Mouse (Mus musculus) cerebellum, adult 9-10 months (tissue): ENCODE data around the gene Rps27rt.
"Not testable (repeated sequence)": the region's sequence is repeated elsewhere in the genome, so short reads cannot be mapped to it uniquely, and the experiment has no call there.

Experiments used
- DNase-seq: peaks from one replicate; pipeline ENCODE4 v3.0.0; 2022

Gene Rps27rt

DNA sequence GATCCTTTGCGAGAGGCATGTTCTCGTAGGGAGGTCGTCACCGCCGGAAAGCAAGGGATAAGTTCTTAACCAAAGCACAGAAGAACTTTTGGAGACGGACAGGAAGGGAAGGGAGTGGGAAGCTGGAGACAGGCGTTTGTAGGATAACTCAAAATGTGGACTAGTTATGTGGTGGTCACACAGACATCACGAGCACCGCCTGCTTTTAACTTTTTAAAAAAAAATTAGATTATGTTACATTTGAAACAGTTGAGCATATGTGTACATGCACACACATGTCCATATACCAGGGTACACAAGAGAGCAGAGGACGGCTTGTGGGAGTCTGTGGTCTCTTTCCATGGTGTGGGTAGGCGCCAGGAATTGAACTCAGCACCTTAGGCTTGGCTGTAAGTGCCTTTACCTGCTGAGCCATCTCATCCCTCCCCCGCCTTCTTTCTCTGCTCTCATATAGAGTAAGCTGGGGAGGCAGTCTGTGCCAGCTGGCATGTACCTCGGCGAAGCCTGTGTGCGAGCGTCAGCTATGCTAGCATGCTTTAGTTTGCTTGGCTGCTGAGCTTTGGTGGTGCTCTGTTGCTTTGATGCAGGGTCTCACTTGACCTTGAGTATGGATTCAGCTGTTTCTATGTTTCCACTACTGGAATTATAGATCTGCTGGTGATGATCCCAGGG, at the start of gene Rps27rt:
TSS of gene Rps27rt (minus strand) at position 51 of the 672 bp plus-strand sequence.
- DNase-seq: no peak

DNA sequence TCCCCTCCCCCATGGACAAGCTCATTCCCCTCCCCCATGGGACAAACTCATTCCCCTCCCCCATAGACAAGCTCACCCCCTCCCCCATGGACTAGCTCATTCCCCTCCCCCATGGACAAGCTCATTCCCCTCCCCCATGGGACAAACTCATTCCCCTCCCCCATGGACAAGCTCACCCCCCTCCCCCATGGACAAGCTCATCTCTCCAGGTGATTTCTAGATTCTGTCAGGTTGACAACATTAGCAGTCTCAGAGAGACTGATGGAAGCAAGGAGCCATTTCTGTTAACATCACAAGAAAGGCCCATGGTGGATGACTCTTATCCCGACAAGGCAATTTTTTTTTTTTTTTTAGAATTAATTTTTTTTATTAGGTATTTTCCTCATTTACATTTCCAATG, 48.5 kb upstream of the Rps27rt start:
- DNase-seq: not testable (repeated sequence)

DNA sequence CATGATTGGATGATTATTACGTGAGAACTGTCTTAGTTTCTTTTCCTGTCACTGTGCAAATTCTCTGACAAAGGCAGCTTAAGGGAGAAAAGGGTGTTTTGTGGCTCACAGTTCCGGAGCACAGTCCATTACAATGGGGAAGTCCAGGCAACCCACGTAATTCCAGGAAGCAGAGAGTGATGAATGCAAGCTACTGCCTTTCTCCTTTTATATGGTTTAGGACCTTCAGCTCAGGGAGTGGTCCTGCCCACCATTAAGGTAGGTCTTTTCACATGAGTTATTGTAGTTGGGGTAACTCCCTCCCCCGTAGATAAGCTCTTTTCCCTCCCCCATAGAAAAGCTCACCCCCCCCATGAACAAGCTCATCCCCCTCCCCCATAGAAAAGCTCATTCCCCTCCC, 48.0 kb upstream of the Rps27rt start:
- no peak for DNase-seq

DNA sequence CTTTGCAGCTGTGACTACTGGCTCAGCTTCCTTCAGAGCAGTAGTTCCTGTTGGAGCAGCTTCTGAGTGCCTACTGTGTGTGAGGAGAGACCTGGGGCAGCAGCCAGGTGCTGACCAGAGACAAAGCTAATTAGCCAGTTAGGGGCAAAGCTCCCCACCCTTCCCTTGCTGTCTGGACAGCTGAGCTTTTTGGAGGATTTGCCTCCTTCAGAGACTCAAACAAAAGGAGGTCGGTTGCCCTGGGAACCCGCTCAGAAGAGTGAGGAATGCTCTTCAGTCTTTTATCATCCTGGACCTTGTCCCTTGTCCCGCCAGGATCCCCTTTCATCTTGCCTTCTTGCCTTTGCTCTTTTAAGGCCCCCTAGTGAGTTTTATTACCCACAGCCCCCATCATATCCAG, 46.8 kb upstream of the Rps27rt start:
- no peak for DNase-seq

DNA sequence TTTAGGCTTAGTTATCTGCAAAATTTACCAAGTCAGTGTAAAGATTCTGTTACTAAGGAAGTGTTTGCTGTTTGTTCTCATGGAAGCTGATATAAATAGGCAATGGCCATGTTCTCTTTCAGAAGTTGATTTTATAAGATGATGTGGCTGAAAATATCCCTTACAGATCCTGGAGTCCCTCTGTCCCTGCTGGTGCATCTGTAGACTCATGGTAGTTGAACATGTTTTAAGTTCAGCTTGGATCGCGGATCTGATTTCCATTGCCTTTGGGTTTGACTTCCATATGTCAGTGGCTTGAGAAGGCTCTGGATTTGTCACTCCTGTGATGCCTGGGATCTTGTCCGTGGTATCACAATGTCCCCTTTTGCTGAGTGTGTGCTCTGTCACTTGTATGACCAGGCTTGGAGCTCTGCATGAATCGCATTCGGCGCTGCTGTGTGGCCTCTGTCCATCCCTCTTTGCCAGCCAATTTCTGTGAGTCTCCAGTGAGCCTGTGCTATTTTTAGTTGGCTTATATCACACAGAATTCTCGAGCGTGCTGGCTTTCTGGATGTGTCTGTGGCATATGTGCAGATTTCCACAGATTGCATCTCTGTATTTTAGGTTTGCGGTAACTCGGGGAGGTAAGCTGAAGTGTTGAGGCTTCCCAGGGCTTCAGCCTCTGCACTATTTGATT, 41.3 kb upstream of the Rps27rt start:
- DNase-seq: peak; percentile 67

DNA sequence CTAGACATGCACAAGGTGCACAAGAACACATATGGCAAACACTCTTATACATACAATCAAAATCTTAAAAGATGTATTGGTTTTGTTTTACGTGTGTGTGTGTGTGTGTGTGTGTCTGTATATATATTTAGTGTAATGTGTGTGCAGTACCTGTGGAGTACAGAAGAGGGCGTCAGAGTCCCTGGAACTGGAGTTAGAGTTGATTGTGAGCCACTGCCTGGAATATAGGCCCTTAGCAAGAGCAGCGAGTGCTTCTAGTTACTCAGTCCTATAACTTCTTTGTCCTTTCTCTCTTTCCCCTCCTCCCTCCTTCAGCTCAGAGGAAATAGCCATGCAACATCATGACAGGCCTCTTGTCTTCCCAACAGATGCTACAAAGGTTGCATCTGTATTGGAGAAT, 40.6 kb upstream of the Rps27rt start:
- no peak for DNase-seq

DNA sequence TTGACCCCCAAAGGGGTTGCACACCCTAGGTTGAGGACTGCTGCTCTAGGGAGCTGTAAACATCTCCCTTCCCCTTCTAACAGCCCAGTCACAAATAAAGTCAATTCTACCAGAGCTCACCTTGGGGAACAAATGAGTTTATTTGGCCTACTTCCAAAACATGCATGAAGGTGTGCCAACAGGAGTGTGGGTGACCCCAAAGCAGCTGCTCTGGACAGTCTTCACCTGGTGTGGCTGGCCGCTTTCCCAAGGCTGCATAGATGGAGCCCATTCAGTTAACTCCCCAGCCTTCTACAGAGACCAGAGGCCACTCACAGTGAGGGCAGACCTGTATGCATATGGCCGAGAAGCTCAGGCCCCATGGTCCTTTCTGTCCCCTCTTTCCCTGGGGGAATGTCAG, 38.9 kb upstream of the Rps27rt start:
- DNase-seq: no peak

DNA sequence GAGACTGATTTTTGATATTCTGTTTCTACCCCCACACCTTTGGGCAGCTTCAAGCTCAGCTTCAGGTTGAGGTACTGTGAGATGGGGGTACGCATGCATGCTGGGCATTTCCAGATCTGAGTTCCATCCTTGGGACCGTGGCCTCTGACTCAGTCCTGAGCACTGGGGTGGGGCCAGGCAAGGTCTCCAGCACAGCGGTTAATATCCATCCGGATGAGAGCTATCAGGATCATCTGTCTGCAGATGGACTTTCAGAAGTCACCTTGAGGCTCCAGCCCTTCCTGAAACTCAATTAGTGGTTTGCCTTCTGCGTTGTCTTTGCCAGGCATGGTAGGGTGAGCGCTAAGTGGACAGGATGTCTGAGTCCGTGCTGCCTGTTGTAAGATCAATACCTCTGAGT, 37.6 kb upstream of the Rps27rt start:
- DNase-seq: no peak

DNA sequence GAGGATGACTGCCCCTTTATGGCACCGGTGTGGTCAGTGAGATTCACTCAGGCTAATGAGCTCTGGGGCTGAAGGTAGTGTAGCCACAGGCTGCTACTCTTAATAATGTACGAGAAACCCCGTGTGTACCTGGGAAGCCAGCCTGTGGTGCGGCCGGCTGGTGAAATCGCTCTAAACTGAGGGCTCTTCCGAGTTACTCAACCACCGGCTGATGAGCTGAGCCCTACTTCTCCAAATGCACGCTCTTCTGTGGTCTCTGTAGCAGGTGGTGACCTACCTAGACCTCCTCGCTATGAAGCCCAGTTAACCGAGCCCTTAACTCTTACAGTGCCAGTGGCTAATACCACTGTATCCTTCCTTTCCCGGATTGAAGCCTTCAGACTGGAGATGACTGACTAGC, 29.8 kb upstream of the Rps27rt start:
- DNase-seq: no peak

DNA sequence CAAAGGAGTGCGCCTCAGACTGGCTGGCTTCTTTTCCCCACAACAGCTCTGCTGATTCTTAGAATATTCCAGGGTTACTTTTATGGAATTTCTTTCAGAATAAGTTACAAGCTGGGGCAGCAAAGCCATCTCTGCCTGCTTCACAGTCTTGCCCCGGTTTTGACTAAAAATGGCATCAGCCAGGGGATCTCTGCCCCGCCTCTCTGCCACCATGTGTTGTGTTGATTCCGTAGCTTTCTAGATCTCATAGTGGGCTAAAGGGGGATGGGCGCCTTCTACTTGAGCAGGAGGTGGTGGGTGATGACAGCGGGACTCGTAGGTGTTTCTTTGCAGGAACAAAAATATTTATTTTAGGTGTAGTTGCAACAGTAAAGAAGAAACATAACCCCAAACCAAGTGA, 25.7 kb upstream of the Rps27rt start:
- no peak for DNase-seq

DNA sequence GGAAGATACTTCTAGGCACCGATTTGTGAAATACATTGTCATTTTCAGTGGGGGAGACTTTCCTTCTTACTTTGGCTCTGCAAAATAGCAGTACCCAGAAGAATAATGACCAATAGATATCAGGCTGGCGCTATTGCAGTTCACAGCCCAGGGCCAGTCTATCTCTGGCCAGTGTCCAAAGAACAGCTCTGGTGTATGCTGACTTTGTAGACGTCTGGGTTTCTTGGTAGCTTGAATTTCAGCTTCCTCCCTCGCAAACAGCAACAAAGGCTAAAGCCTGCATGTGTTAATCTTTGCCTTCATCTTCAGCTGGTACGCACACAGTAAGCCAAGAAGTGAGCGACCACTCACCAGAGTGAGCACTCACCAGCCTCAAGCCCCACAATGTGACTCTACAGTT, 25.2 kb upstream of the Rps27rt start:
- DNase-seq: no peak

DNA sequence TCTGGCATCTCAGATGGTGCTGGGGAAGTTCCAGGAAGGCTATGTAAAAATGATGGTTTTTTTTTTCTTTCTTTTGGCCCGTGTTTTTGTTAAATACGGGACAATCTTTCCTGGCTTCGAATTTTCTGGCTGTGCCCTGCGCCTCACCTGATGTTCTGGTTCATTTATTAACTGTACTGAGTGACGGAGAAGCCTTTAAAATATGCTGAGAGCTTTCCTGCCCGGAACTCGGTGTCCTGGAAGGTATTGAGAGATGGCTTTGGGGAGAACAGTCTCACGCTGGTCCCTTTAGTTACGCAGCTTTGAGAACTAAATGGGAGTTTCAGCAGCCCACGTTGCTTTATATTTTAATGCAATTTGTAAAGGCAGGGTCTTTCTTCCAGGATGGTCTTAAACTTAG, 22.9 kb upstream of the Rps27rt start:
- no peak for DNase-seq

DNA sequence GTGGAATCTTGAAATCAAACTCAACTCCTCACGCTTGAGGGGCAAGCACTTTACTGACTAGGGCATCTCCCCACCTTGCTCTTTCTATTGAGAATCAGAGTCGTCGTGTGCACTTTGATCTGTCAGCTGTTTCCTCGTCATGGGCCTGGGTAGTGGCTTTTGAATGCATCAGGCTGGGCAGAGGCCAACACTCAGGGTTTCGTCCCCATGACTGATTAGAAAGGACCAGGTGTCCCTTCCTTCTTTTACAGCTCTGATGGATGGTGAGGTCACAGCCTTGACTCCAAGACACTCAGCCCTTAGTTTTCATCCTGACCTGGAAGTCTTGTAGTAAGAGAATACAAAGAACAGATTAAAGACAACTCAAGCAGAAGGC, 17.2 kb upstream of the Rps27rt start:
- DNase-seq: no peak

DNA sequence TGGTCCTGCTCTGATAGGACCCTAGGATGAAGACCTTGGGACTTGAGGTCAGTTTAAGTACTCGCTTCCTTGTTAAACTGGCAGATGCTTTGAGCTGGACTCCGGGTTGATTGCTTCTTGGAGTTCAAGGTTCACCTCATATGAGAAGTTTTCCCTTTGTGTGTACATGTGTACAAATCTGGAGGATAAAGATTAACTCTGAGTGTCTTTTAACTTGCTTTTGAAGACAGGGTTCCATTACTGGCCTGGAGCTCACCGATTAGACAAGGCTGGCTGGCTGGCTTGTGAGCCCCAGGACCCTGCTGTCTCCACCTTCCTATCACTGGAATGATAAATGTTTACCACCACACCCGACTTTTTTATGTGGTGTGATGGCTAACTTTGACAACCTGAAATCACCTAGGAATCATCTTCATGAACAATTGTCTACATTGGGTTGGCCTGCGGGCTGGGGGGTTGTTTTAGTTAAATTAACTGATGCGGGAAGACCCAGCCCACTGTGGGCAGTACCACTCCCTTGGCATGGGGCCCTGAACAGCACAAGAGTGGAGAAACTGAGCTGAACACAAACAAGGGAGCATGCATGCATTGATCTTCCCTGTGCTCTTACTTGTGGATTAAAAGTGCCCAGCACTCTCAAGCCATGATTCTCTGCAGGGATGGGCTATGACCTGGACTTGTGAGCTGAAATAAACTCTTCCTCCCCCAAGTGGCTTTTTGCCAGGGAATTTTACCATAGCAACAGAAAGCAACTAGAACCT, 16.7 kb upstream of the Rps27rt start:
- no peak for DNase-seq

DNA sequence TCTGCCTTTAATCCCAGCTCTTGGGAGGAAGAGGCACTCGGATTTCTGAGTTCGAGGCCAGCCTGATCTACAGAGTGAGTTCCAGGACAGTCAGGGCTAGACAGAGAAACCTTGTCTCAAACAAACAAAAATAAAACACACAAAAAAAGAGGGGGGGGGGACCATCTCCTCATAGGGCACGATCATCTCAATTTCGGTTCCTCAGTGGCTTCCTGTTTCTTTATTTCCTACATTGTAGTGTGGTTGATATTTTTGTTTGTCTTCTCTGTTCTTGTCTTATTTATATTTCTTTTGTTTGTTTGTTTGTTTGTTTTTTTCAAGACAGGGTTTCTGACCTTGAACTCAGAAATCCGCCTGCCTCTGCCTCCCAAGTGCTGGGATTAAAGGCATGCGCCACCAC, 13.9 kb upstream of the Rps27rt start:
- no peak for DNase-seq

DNA sequence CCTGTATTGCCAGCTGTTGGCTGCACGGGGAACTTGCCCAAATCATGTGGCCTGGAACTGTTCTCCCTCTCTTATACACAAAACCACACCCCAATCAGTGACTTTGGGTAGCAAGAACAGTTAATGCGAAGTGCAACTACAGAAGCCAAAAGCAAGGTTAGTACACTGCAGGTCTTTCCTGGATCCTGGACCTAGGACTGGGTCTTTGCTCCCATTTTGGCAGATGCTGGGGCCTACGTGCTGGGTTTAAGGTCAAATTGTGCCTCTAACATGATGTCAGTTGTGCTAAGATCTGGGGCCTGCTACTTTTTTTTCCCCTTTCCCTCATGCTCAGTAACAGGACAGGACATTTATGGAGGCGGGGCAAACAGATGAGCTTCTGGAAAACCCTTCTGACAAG, 13.2 kb upstream of the Rps27rt start:
- DNase-seq: no peak

DNA sequence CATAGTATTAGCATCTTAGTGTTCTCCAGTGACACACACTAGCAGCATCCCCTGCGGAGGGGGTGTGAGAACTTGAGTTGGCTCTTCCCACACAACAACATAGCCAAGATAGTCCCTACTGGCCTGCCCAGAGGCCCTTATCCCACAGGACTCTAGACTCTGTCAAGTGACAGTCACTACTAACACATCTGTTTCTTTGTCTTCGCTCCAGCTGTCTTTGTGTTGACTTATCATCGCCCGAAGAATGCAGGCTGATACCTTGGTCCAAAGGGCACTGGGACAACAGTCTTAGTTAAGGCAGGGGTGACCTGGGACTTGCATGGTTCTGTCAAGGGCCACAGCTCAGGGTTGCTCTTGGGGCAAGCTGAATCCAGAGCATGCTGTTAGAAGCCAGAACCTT, 12.7 kb upstream of the Rps27rt start:
- DNase-seq: no peak

DNA sequence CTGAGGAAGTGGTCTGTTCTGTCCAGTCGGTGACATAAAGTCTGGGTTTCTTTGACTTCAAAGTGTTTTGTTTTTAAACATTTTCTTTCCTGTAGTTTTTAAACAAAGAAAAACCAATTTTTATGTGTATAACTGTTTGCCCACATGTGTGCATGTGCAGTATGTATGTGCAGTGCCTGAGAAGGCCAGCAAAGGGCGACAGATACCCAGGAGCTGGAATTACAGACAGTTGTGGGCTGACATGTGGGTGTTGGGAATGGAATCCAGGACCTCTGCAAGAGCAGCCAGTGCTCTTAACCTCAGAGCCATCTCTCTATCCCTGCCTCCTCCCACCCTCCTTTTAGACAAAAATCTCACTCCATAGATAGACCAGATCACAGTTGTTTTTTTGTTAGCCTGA, 10.0 kb upstream of the Rps27rt start:
- DNase-seq: no peak

DNA sequence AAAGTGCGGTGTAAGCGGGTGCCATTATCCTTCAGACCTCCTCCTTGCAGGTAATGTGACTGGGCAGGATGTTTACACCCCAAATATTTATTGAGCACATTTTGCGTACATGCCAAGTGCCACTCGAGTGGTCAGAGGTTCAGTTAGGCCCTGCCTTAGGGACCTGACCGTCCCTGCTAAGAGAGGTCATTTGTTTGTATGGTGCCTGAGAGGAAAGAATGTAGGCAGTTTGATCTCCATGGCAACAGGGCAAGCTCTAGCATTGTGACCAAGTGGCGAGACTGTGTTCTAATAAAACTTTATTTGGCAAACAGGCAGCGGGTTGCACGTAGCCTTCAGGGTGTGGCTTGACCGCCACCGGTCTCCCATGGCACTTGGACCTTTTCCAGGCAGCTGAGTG, 7.9 kb upstream of the Rps27rt start:
- no peak for DNase-seq

DNA sequence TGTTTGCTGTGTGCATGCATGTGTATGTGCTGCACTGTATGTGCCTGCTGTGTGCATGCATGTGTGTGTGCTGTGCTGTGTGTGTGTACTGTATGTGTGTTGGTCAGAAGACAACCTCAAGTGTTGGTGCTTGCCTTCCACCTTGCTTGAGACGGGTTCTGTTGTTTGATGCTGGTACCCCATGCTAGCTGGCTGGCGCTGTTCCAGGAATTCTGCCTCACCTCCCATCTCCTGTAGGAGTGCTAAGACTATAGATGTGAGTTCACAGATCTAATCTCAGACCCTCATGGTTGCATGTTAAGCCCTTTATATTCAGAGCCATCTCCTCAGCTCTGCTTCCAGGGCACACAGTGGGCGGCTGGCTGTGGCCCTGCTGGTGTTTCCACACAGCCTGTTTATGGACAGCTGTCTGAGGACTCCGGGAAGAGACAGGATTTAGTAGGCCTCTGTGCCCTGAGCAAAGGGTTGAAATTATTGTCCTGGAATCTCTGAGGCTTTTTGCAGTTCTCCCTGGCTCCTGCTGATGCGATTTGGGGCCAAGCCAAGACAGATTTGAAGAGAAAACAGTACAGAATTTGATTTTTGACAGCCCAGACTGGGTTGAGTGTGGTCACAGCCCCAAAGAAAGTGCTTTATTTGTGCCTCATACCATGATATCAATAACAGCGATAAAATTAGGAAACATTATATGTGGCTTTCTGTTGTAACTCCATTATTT, 6.2 kb upstream of the Rps27rt start:
- no peak for DNase-seq

DNA sequence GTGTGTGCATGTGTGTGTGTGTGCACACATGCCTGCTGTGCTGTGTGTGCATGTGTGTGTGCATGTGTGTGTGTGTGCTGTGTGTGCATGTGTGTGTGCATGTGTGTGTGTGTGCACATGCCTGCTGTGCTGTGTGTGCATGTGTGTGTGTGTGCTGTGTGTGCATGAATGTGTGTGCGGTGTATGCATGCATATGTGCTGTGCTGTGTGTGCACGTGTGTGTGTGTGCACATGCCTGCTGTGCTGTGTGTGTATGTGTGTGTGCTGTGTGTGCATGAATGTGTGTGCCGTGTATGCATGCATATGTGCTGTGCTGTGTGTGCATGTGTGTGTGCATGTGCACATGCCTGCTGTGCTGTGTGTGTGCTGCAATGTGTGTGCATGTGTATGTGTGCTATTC, 5.5 kb upstream of the Rps27rt start:
- DNase-seq: no peak

DNA sequence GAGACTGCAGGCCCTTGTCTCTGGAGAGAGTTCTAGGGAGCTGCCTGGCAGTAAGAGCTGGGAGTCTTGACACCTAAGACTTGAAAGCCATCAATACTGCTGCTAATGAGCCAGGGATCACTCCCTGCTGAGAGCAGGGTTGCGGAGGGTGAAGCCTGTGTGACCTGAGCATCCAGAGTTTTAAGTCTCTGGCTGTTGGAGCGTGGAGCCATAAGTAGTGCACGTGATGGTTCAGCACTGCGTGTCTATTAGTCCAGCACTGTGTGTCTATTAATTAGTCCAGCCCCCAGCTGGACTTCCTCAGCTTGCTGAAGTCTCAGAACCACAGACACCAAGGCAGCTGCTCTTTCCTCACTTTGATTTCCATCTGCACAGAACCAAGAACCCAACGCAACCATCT, 3.8 kb upstream of the Rps27rt start:
- DNase-seq: no peak

DNA sequence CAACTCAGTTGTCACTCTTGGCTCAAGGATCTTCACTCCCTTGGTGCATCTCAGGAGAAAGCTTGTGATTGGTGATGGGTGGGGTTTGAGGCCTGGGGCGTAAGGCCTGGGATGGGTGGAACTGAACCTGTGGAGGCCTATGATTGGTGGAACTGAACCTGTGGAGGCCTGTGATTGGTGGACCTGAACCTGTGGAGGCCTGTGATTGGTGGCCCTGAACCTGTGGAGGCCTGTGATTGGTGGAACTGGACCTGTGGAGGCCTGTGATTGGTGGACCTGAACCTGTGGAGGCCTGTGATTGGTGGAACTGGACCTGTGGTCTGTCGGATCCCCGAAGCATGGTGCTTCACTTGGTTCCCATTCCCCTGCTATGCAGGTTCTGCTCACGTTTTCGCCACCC, 3.2 kb upstream of the Rps27rt start:
- DNase-seq: no peak

DNA sequence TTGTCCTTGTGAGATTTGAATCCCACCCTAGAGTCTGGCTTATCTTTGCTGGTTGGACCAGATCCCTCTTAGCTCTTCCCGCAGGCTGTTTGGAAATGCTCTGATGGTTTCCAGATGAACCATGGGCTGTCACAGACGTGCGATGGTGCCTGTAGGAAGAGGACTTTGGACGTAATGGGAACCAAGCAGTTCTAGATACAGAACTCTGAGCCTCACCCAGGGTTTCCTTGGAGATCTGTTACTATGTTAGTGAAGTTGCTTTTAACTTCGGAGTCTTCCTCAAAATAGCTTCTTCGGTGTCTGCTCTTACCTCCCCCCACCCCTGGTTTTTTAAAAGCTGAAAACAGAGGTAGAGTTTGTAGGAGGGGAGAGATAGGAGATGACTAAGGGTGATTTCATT, 2.6 kb downstream of the Rps27rt start:
- no peak for DNase-seq
